Mouse (Mus musculus) ES-Bruce4 (cell line): ENCODE measurements around the gene Ap5b1.

ENCODE experiments used
- CTCF ChIP-seq: IDR thresholded peaks from one replicate; pipeline ENCODE4 v1.8.1; 2011; ENCODE audit warnings: low read depth, low read length
- EP300 ChIP-seq: IDR thresholded peaks from 2 replicates; pipeline ENCODE4 v1.6.1; 2011; ENCODE audit warnings: low read depth, low read length; ENCODE audit not compliant: insufficient read depth

DNA sequence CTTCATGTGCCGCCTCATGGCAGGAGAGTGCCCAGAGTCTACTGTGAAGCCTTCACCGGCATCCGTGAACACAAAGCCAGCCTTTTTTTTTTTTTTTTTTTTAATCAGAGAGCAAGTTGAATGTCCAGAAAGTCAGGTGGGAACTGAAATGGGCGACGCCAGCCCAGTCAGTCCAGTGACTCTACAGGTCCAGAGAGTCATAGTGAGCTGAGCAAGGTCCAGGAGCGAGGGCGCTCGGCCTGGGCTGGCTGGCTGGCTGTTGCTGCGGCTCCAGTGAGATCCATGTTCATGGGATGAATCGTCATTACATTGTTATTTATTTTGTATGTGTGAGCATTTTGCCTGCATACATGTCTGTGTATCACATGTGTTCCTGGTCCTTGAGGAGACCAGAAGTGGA is 5.0 kb upstream of the Ap5b1 start:
- TF ChIP-seq CTCF (no peak), EP300 (no peak)
